Mouse (Mus musculus) limb, embryonic 14.5 days (tissue): ENCODE data around the gene Cdc42. TPM values are rescaled to one million over a fixed set of nuclear protein-coding genes. Genes with fewer than 3 reads are reported as not detected.

Experiments used
- ATAC-seq: fragments of 200-750 bp; cut with Nextera tagmentation; 2 replicates; pipeline ENCODE4 v1.8.0; 2017; ENCODE audit warnings: low read depth, moderate number of reproducible peaks, moderate TSS enrichment; ENCODE audit not compliant: low FRiP score
- DNase-seq: peaks from one replicate; pipeline ENCODE4 v3.0.0-alpha.2; 2015; ENCODE audit warnings: low spot score
- H3K27ac ChIP-seq: fragments of 300-500 bp; sonication (generic); replicated peaks from 2 replicates; pipeline ENCODE4 v1.5.1; 2014; ENCODE audit warnings: low read depth, mild to moderate bottlenecking, low read length, moderate library complexity, mixed read lengths
- H3K27me3 ChIP-seq: fragments of 300-500 bp; sonication (generic); 2 replicates; pipeline ENCODE4 v1.6.1; 2014; ENCODE audit warnings: low read length, mixed read lengths; ENCODE audit not compliant: control insufficient read depth, insufficient read depth
- H3K36me3 ChIP-seq: fragments of 300-500 bp; sonication (generic); 2 replicates; pipeline ENCODE4 v1.6.1; 2014; ENCODE audit warnings: mild to moderate bottlenecking, low read length, moderate library complexity, mixed read lengths; ENCODE audit not compliant: control insufficient read depth, insufficient read depth
- H3K4me1 ChIP-seq: fragments of 300-500 bp; sonication (generic); 2 replicates; pipeline ENCODE4 v1.6.1; 2014; ENCODE audit warnings: antibody characterized with exemption, low read length, mixed read lengths; ENCODE audit not compliant: control insufficient read depth, insufficient read depth
- H3K4me2 ChIP-seq: fragments of 300-500 bp; sonication (generic); replicated peaks from 2 replicates; pipeline ENCODE4 v1.6.1; 2014; ENCODE audit warnings: low read depth, mild to moderate bottlenecking, low read length, moderate library complexity; ENCODE audit not compliant: severe bottlenecking
- H3K4me3 ChIP-seq: fragments of 300-500 bp; sonication (generic); replicated peaks from 2 replicates; pipeline ENCODE4 v1.5.1; 2014; ENCODE audit warnings: low read length
- H3K9ac ChIP-seq: fragments of 300-500 bp; sonication (generic); 2 replicates; pipeline ENCODE4 v1.6.1; 2014; ENCODE audit warnings: mild to moderate bottlenecking, low read depth, low read length, moderate library complexity; ENCODE audit not compliant: severe bottlenecking
- H3K9me3 ChIP-seq: fragments of 300-500 bp; sonication (generic); 2 replicates; pipeline ENCODE4 v1.6.1; 2016; ENCODE audit warnings: low read length; ENCODE audit not compliant: control insufficient read depth
- POLR2A ChIP-seq: fragments of 200-500 bp; IDR thresholded peaks from 2 replicates; pipeline ENCODE4 v1.8.0; 2012; ENCODE audit warnings: inconsistent platforms, mild to moderate bottlenecking, moderate library complexity, borderline replicate concordance; ENCODE audit not compliant: insufficient read depth, insufficient read length; ENCODE audit errors: extremely low read depth
- WGBS: fragments of 180-500 bp; shearing (Covaris S2); extraction: QIAGEN DNeasy Blood & Tissue Kit; methylation state at CpG from one replicate; pipeline ENCODE4 v1.1.7; 2014; 5-methylcytosine and 5-hydroxymethylcytosine counted together
- polyA plus RNA-seq, 2 experiments: library from polyadenylated mRNA; depleted of rRNA in 1 of 2; stranded (reverse) in 1 of 2; unstranded in 1 of 2; fragments of >200 nt; fragmentation: Nextera tagmentation in 1 of 2; extraction: Ambion mirVana in 1 of 2; gene quantifications; 2 replicates each; pipeline versions ENCODE4 v1.2.1 to v1.2.3; 2012 to 2014

Gene Cdc42
- polyA plus RNA-seq, 2 experiments: 342 to 720 TPM

GRCm38 (mm10) chr4:137391287-137391686 lies 33.8 kb upstream of the Cdc42 start:
- 96% methylated on average over 3 of the region's 3 CpGs for WGBS
- Histone ChIP-seq H3K4me2 (no peak overlapping the region), H3K36me3 (no peaks in the 10 kb centered on the region), H3K4me3 (no peak overlapping the region), H3K4me1 (peaks cover 12% of the 10 kb centered on the region), H3K9ac (no peak overlapping the region), H3K27me3 (no peaks in the 10 kb centered on the region), H3K9me3 (no peaks in the 10 kb centered on the region), H3K27ac (no peak overlapping the region)
- DNase-seq (no peak), ATAC-seq (no peak)
- TF ChIP-seq POLR2A: no peak

- no peak overlapping the region for H3K9ac ChIP-seq
- no peak overlapping the region for H3K27ac ChIP-seq
- no peak for ATAC-seq
Observed at GRCm38 (mm10) chr4:137390196-137390595, 32.7 kb upstream of the Cdc42 start.

GRCm38 (mm10) chr4:137388983-137389382 lies 31.5 kb upstream of the Cdc42 start:
- Histone ChIP-seq H3K4me2 (peak overlapping the region; percentile 88), H3K27ac (peak overlapping the region; percentile 85), H3K4me3 (peak overlapping the region; percentile 61), H3K27me3 (no peaks in the 10 kb centered on the region), H3K9me3 (no peaks in the 10 kb centered on the region), H3K36me3 (no peaks in the 10 kb centered on the region), H3K9ac (peak overlapping the region; percentile 69), H3K4me1 (peaks cover 12% of the 10 kb centered on the region)
- ATAC-seq: no peak
- TF ChIP-seq POLR2A: no peak
- WGBS: 41% methylated on average over 6 of the region's 6 CpGs
- no peak for DNase-seq

More at GRCm38 (mm10) chr4:137390196-137390595, 32.7 kb upstream of the Cdc42 start:
- H3K4me1 ChIP-seq: peaks cover 12% of the 10 kb centered on the region
- 89% methylated on average over 4 of the region's 4 CpGs for WGBS
- no peak for TF ChIP-seq POLR2A
- H3K4me3 ChIP-seq: no peak overlapping the region
- no peak for DNase-seq
- H3K9me3 ChIP-seq: no peaks in the 10 kb centered on the region
- no peaks in the 10 kb centered on the region for H3K27me3 ChIP-seq
- H3K36me3 ChIP-seq: no peaks in the 10 kb centered on the region
- H3K4me2 ChIP-seq: no peak overlapping the region

- H3K27ac ChIP-seq: peak overlapping the region; percentile 85
- peak overlapping the region; percentile 61 for H3K4me3 ChIP-seq
- peak; percentile 58; the same call in 1 of the 2 replicates for TF ChIP-seq POLR2A
- ATAC-seq (peak; percentile 94), DNase-seq (peak; percentile 95)
- H3K36me3 ChIP-seq: no peaks in the 10 kb centered on the region
- under 1% methylated on average over 46 of the region's 46 CpGs for WGBS
- peak overlapping the region; percentile 88 for H3K4me2 ChIP-seq
- H3K9ac ChIP-seq: peak overlapping the region; percentile 69
- H3K9me3 ChIP-seq: no peaks in the 10 kb centered on the region
- peaks cover 12% of the 10 kb centered on the region for H3K4me1 ChIP-seq
- H3K27me3 ChIP-seq: no peaks in the 10 kb centered on the region
Observed at GRCm38 (mm10) chr4:137388059-137388794, 30.7 kb upstream of the Cdc42 start.

- Histone ChIP-seq H3K36me3 (no peaks in the 10 kb centered on the region), H3K9me3 (no peaks in the 10 kb centered on the region), H3K4me3 (peak overlapping the region; percentile 61), H3K27me3 (no peaks in the 10 kb centered on the region), H3K4me2 (peak overlapping the region; percentile 88), H3K27ac (peak overlapping the region; percentile 85), H3K4me1 (peaks cover 12% of the 10 kb centered on the region), H3K9ac (peak overlapping the region; percentile 69)
- DNase-seq (no peak), ATAC-seq (no peak)
- 2% methylated on average over 20 of the region's 20 CpGs for WGBS
- no peak for TF ChIP-seq POLR2A
Observed at GRCm38 (mm10) chr4:137387482-137388058, 30.1 kb upstream of the Cdc42 start.
